Comparison of ENCODE assay signal across 8 mouse cellular contexts in genomic region chr19:57197043-57197817, GRCm38 (mm10).
DNase-seq lines count a peak whose midpoint lies in the region; ATAC-seq and TF ChIP-seq lines count a peak whose summit lies in the region.

No protein-coding gene starts in this region.

- peak overlapping the region; percentile 60 for H3K27ac ChIP-seq in hindbrain, postnatal 0 days
- H3K27ac ChIP-seq in limb, embryonic 10.5 days, result no peak overlapping the region
- H3K27ac ChIP-seq in midbrain, embryonic 12.5 days (replicated peaks), result peak overlapping the region; percentile 58

- peak overlapping the region; percentile 64 for H3K4me2 ChIP-seq in hindbrain, postnatal 0 days (ENCODE audit: low read depth, low read length)
- peak overlapping the region; percentile 74 for H3K4me2 ChIP-seq in midbrain, embryonic 12.5 days (replicated peaks)

- H3K4me3 ChIP-seq in hindbrain, postnatal 0 days (ENCODE audit: low read length), result peak overlapping the region; percentile 40
- peak overlapping the region; percentile 57 for H3K4me3 ChIP-seq in limb, embryonic 10.5 days
- H3K4me3 ChIP-seq in midbrain, embryonic 12.5 days, result peak overlapping the region; percentile 43

- no peak for ATAC-seq in cerebellum, adult (ENCODE audit: insufficient number of reproducible peaks, low FRiP score, low TSS enrichment)
- ATAC-seq in hindbrain, postnatal 0 days, result peak; percentile 63
- peak; percentile 55; the same call in 1 of the 2 replicates for ATAC-seq in midbrain, embryonic 12.5 days (ENCODE audit: low FRiP score, low read depth)

- DNase-seq in cerebellum, adult 11 months, result peak; percentile 70
- DNase-seq in cerebellum, postnatal 14 days, result peak; percentile 73 to 82
- DNase-seq in gastrocnemius, postnatal 10 days, result peak; percentile 74
- DNase-seq in hindbrain, postnatal 0 days (ENCODE audit: low spot score), result peak; percentile 62
- peak; percentile 68 for DNase-seq in limb, embryonic 10.5 days (ENCODE audit: low spot score)
- DNase-seq in spleen, postnatal 4 days (ENCODE audit: low spot score in 2 of 2), result peak; percentile 28 to 69

- no peaks in the 10 kb centered on the region for H3K36me3 ChIP-seq in hindbrain, postnatal 0 days (ENCODE audit: insufficient read depth, low read length)
- H3K36me3 ChIP-seq in limb, embryonic 10.5 days, result no peaks in the 10 kb centered on the region
- no peaks in the 10 kb centered on the region for H3K36me3 ChIP-seq in midbrain, embryonic 12.5 days

- H3K27me3 ChIP-seq in hindbrain, postnatal 0 days (ENCODE audit: insufficient read depth, low read length), result no peaks in the 10 kb centered on the region
- H3K27me3 ChIP-seq in limb, embryonic 10.5 days (ENCODE audit: low read depth, poor library complexity, severe bottlenecking), result peaks cover 58% of the 10 kb centered on the region
- H3K27me3 ChIP-seq in midbrain, embryonic 12.5 days, result peaks cover 34% of the 10 kb centered on the region

- peaks cover 21% of the 10 kb centered on the region for H3K4me1 ChIP-seq in hindbrain, postnatal 0 days (ENCODE audit: insufficient read depth, low read length)
- H3K4me1 ChIP-seq in limb, embryonic 10.5 days, result peaks cover 36% of the 10 kb centered on the region
- H3K4me1 ChIP-seq in midbrain, embryonic 12.5 days, result peaks cover 37% of the 10 kb centered on the region

- H3K9me3 ChIP-seq in hindbrain, postnatal 0 days (ENCODE audit: low read length), result no peaks in the 10 kb centered on the region
- H3K9me3 ChIP-seq in limb, embryonic 10.5 days (replicated peaks), result no peaks in the 10 kb centered on the region
- no peaks in the 10 kb centered on the region for H3K9me3 ChIP-seq in midbrain, embryonic 12.5 days

- H3K9ac ChIP-seq in hindbrain, postnatal 0 days (replicated peaks; ENCODE audit: low read length), result peak overlapping the region; percentile 61
- H3K9ac ChIP-seq in midbrain, embryonic 12.5 days (replicated peaks), result peak overlapping the region; percentile 45

- no peak for TF ChIP-seq CTCF in hindbrain, postnatal 0 days (IDR thresholded peaks at IDR 0.05; ENCODE audit: low read depth)

- WGBS in hindbrain, postnatal 0 days, result 1% methylated on average over 37 of the region's 37 CpGs
- 5% methylated on average over 37 of the region's 37 CpGs for WGBS in limb, embryonic 10.5 days
- 2% methylated on average over 37 of the region's 37 CpGs for WGBS in midbrain, embryonic 12.5 days
